Mouse (Mus musculus) stomach, postnatal 0 days (tissue): ENCODE measurements at regions not wholly inside any gene's neighbourhood (a gene's known extent, or its start where the extent isn't known, plus 50 kb on each side); places are given as distances from the start of the nearest gene placed in this dataset.
A peak's percentile ranks its signal among the peaks of the same experiment; 100 is the strongest.

Experiments used
- ATAC-seq: fragments of 200-750 bp; cut with Nextera tagmentation; 2 replicates; pipeline ENCODE4 v1.8.0; 2017; ENCODE audit not compliant: low FRiP score, low TSS enrichment
- DNase-seq: peaks from one replicate; pipeline ENCODE4 v3.0.0-alpha.2; 2016; ENCODE audit warnings: low spot score
- H3K27ac ChIP-seq: fragments of 300-500 bp; sonication (generic); replicated peaks from 2 replicates; pipeline ENCODE4 v1.5.1; 2014; ENCODE audit warnings: mild to moderate bottlenecking, control low read depth
- H3K27me3 ChIP-seq: fragments of 300-500 bp; sonication (generic); 2 replicates; pipeline ENCODE4 v1.6.1; 2014; ENCODE audit warnings: low read length; ENCODE audit not compliant: control insufficient read depth, insufficient read depth
- H3K36me3 ChIP-seq: fragments of 300-500 bp; sonication (generic); 2 replicates; pipeline ENCODE4 v1.6.1; 2014; ENCODE audit warnings: low read length, mixed read lengths; ENCODE audit not compliant: control insufficient read depth, insufficient read depth
- H3K4me1 ChIP-seq: fragments of 300-500 bp; sonication (generic); replicated peaks from 2 replicates; pipeline ENCODE4 v1.6.1; 2014; ENCODE audit warnings: antibody characterized with exemption; ENCODE audit not compliant: control insufficient read depth, insufficient read depth
- H3K4me2 ChIP-seq: fragments of 300-500 bp; sonication (generic); replicated peaks from 2 replicates; pipeline ENCODE4 v1.6.1; 2014; ENCODE audit warnings: low read depth, mild to moderate bottlenecking, control low read depth, moderate library complexity
- H3K4me3 ChIP-seq: fragments of 300-500 bp; sonication (generic); 2 replicates; pipeline ENCODE4 v1.5.1; 2014; ENCODE audit warnings: low read depth, low read length, control low read depth
- H3K9ac ChIP-seq: fragments of 300-500 bp; sonication (generic); 2 replicates; pipeline ENCODE4 v1.6.1; 2014; ENCODE audit warnings: mild to moderate bottlenecking, low read length, control low read depth, mixed read lengths
- H3K9me3 ChIP-seq: fragments of 300-500 bp; sonication (generic); 2 replicates; pipeline ENCODE4 v1.6.1; 2016; ENCODE audit warnings: low read length; ENCODE audit not compliant: control insufficient read depth
- CTCF ChIP-seq: IDR thresholded peaks from 2 replicates; pipeline ENCODE4 v1.5.1; 2016; ENCODE audit warnings: antibody characterized with exemption, low read depth, mild to moderate bottlenecking, moderate library complexity
- EP300 ChIP-seq: optimal IDR thresholded peaks from 2 replicates; pipeline ENCODE3; 2016; ENCODE audit warnings: antibody characterized with exemption
- WGBS: fragments of 180-500 bp; shearing (Covaris S2); extraction: QIAGEN DNeasy Blood & Tissue Kit; methylation state at CpG from one replicate; pipeline ENCODE4 v1.1.7; 2014; 5-methylcytosine and 5-hydroxymethylcytosine counted together

GRCm38 (mm10) chr10:37449894-37450293, 311.2 kb upstream of the Marcks start:
- TF ChIP-seq EP300 (peak; percentile 88), CTCF (no peak)
- H3K4me1 ChIP-seq, result no peaks in the 10 kb centered on the region
- no peak overlapping the region for H3K4me3 ChIP-seq
- no peaks in the 10 kb centered on the region for H3K27me3 ChIP-seq
- WGBS, result 49% methylated on average over 2 of the region's 2 CpGs
- no peak; the same call in 1 of the 2 replicates for ATAC-seq
- H3K4me2 ChIP-seq, result no peak overlapping the region
- no peaks in the 10 kb centered on the region for H3K36me3 ChIP-seq
- no peak overlapping the region for H3K9ac ChIP-seq
- H3K9me3 ChIP-seq, result no peaks in the 10 kb centered on the region
- DNase-seq, result no peak
- H3K27ac ChIP-seq, result no peak overlapping the region

- no peak for TF ChIP-seq CTCF
- TF ChIP-seq EP300, result no peak
- Histone ChIP-seq H3K9ac (no peak overlapping the region), H3K4me1 (no peaks in the 10 kb centered on the region), H3K4me3 (no peak overlapping the region), H3K4me2 (no peak overlapping the region), H3K27me3 (no peaks in the 10 kb centered on the region), H3K9me3 (no peaks in the 10 kb centered on the region), H3K27ac (no peak overlapping the region), H3K36me3 (no peaks in the 10 kb centered on the region)
- ATAC-seq (no peak), DNase-seq (no peak)
- WGBS, result 81% methylated on average over 4 of the region's 4 CpGs
Observed at GRCm38 (mm10) chr10:37447333-37448204, 308.8 kb upstream of the Marcks start.

GRCm38 (mm10) chr10:37439863-37440613, 301.3 kb upstream of the Marcks start:
- Histone ChIP-seq H3K9ac (no peak overlapping the region), H3K9me3 (no peaks in the 10 kb centered on the region), H3K27ac (no peak overlapping the region), H3K4me3 (no peak overlapping the region), H3K4me2 (no peak overlapping the region), H3K36me3 (no peaks in the 10 kb centered on the region), H3K4me1 (no peaks in the 10 kb centered on the region), H3K27me3 (no peaks in the 10 kb centered on the region)
- no peak for TF ChIP-seq CTCF
- TF ChIP-seq EP300, result no peak
- DNase-seq (no peak), ATAC-seq (no peak)
- 48% methylated on average over 4 of the region's 4 CpGs for WGBS

GRCm38 (mm10) chr10:37438312-37438711, 299.6 kb upstream of the Marcks start:
- Histone ChIP-seq H3K27me3 (no peaks in the 10 kb centered on the region), H3K36me3 (no peaks in the 10 kb centered on the region), H3K4me2 (no peak overlapping the region), H3K9me3 (no peaks in the 10 kb centered on the region), H3K4me1 (no peaks in the 10 kb centered on the region), H3K4me3 (no peak overlapping the region), H3K27ac (no peak overlapping the region), H3K9ac (no peak overlapping the region)
- ATAC-seq (no peak), DNase-seq (no peak)
- TF ChIP-seq CTCF (no peak), EP300 (no peak)
- WGBS, result 64% methylated on average over 3 of the region's 3 CpGs

- no peaks in the 10 kb centered on the region for H3K27me3 ChIP-seq
- no peaks in the 10 kb centered on the region for H3K4me1 ChIP-seq
- no peak overlapping the region for H3K27ac ChIP-seq
- H3K4me2 ChIP-seq, result no peak overlapping the region
- no peak for ATAC-seq
- no peak for DNase-seq
- no peaks in the 10 kb centered on the region for H3K36me3 ChIP-seq
- no peak overlapping the region for H3K4me3 ChIP-seq
- TF ChIP-seq EP300 (no peak), CTCF (no peak)
- no peak overlapping the region for H3K9ac ChIP-seq
- no peaks in the 10 kb centered on the region for H3K9me3 ChIP-seq
Observed at GRCm38 (mm10) chr10:37436849-37437248, 298.1 kb upstream of the Marcks start.

GRCm38 (mm10) chr10:37434229-37434628, 295.5 kb upstream of the Marcks start:
- WGBS, result 78% methylated on average over 5 of the region's 5 CpGs
- Histone ChIP-seq H3K27ac (no peak overlapping the region), H3K9ac (no peak overlapping the region), H3K4me2 (no peak overlapping the region), H3K9me3 (no peaks in the 10 kb centered on the region), H3K36me3 (no peaks in the 10 kb centered on the region), H3K4me1 (no peaks in the 10 kb centered on the region), H3K4me3 (no peak overlapping the region), H3K27me3 (no peaks in the 10 kb centered on the region)
- ATAC-seq (no peak), DNase-seq (no peak)
- no peak for TF ChIP-seq CTCF
- no peak for TF ChIP-seq EP300
